8 mouse cellular contexts compared by ENCODE assay signal in genomic region chr9:96713472-96714390, GRCm38 (mm10). TPM values are rescaled to one million over a fixed set of nuclear protein-coding genes. Genes with fewer than 3 reads are reported as not detected.
A peak's percentile ranks its signal among the peaks of the same experiment; 100 is the strongest.
DNase-seq lines count a peak whose midpoint lies in the region; ATAC-seq and TF ChIP-seq lines count a peak whose summit lies in the region.

No protein-coding gene starts in this region.

- H3K36me3 ChIP-seq in forebrain, embryonic 13.5 days (ENCODE audit: poor library complexity, severe bottlenecking), result no peaks in the 10 kb centered on the region; the same call in 1 of the 2 replicates
- H3K36me3 ChIP-seq in forebrain, postnatal 0 days (ENCODE audit: insufficient read depth), result no peaks in the 10 kb centered on the region; the same call in 1 of the 2 replicates
- peaks cover 3% of the 10 kb centered on the region; the same call in 1 of the 2 replicates for H3K36me3 ChIP-seq in spleen, adult 2 months (ENCODE audit: control insufficient read depth, insufficient read depth, low read length)
- H3K36me3 ChIP-seq in intestine, embryonic 15.5 days, result no peaks in the 10 kb centered on the region
- no peaks in the 10 kb centered on the region for H3K36me3 ChIP-seq in stomach, embryonic 15.5 days

- peak overlapping the region; percentile 48 for H3K27ac ChIP-seq in forebrain, embryonic 13.5 days
- H3K27ac ChIP-seq in forebrain, postnatal 0 days (ENCODE audit: low read depth, low read length), result no peak overlapping the region
- H3K27ac ChIP-seq in spleen, adult 2 months (ENCODE audit: insufficient read depth, low read length), result peak overlapping the region; percentile 26
- no peak overlapping the region for H3K27ac ChIP-seq in intestine, embryonic 15.5 days
- peak overlapping the region; percentile 38; the same call in 1 of the 2 replicates for H3K27ac ChIP-seq in stomach, embryonic 15.5 days

- no peak overlapping the region for H3K4me3 ChIP-seq in forebrain, embryonic 13.5 days
- no peak overlapping the region for H3K4me3 ChIP-seq in forebrain, postnatal 0 days (ENCODE audit: low read depth, low read length)
- peak overlapping the region; percentile 37; the same call in 1 of the 2 replicates for H3K4me3 ChIP-seq in spleen, adult 2 months (ENCODE audit: extremely low read depth, insufficient read depth, insufficient read length)
- no peak overlapping the region for H3K4me3 ChIP-seq in intestine, embryonic 15.5 days (replicated peaks)
- no peak overlapping the region for H3K4me3 ChIP-seq in stomach, embryonic 15.5 days (replicated peaks)

- H3K4me1 ChIP-seq in forebrain, embryonic 13.5 days, result peaks cover 32% of the 10 kb centered on the region
- 0 out of 2 replicates have a peak, but pooled peaks cover under 1% of the 10 kb centered on the region for H3K4me1 ChIP-seq in forebrain, postnatal 0 days (ENCODE audit: insufficient read depth)
- H3K4me1 ChIP-seq in spleen, adult 2 months (ENCODE audit: control insufficient read depth, insufficient read depth, insufficient read length), result peaks cover 6% of the 10 kb centered on the region; the same call in 1 of the 2 replicates
- H3K4me1 ChIP-seq in intestine, embryonic 15.5 days (replicated peaks), result peaks cover 8% of the 10 kb centered on the region; the same call in 1 of the 2 replicates
- 0 out of 2 replicates have a peak, but pooled peaks cover 4% of the 10 kb centered on the region for H3K4me1 ChIP-seq in stomach, embryonic 15.5 days

- H3K9ac ChIP-seq in forebrain, embryonic 13.5 days, result no peak overlapping the region
- H3K9ac ChIP-seq in forebrain, postnatal 0 days, result no peak overlapping the region
- H3K9ac ChIP-seq in intestine, embryonic 15.5 days, result no peak overlapping the region
- no peak overlapping the region for H3K9ac ChIP-seq in stomach, embryonic 15.5 days

- no peaks in the 10 kb centered on the region for H3K9me3 ChIP-seq in forebrain, embryonic 13.5 days (replicated peaks)
- no peaks in the 10 kb centered on the region for H3K9me3 ChIP-seq in forebrain, postnatal 0 days (ENCODE audit: low read length)
- no peaks in the 10 kb centered on the region for H3K9me3 ChIP-seq in intestine, embryonic 15.5 days
- no peaks in the 10 kb centered on the region for H3K9me3 ChIP-seq in stomach, embryonic 15.5 days

- no peak for DNase-seq in forebrain, postnatal 0 days
- DNase-seq in spleen, adult 2 months (ENCODE audit: low read depth in 1 of 2, low spot score in 2 of 2), result no peak
- DNase-seq in spleen, postnatal 4 days (ENCODE audit: low spot score in 2 of 2), result no peak
- DNase-seq in right cerebral cortex, postnatal 14 days, result no peak

- no peak for TF ChIP-seq CTCF in forebrain, postnatal 0 days (IDR thresholded peaks at IDR 0.05; ENCODE audit: low read depth)
- no peak for TF ChIP-seq CTCF in spleen, adult 2 months (IDR thresholded peaks at IDR 0.05; ENCODE audit: extremely low read depth, insufficient read depth, insufficient read length, insufficient replicate concordance)

- no peak for TF ChIP-seq POLR2A in spleen, adult 2 months (IDR thresholded peaks at IDR 0.05; ENCODE audit: low read depth, low read length)

- no peak overlapping the region for H3K4me2 ChIP-seq in forebrain, embryonic 13.5 days
- H3K4me2 ChIP-seq in forebrain, postnatal 0 days (ENCODE audit: low read depth), result no peak overlapping the region
- peak overlapping the region; percentile 32 for H3K4me2 ChIP-seq in intestine, embryonic 15.5 days (replicated peaks)
- no peak overlapping the region; the same call in 1 of the 2 replicates for H3K4me2 ChIP-seq in stomach, embryonic 15.5 days

- no peaks in the 10 kb centered on the region for H3K27me3 ChIP-seq in forebrain, embryonic 13.5 days
- no peaks in the 10 kb centered on the region for H3K27me3 ChIP-seq in forebrain, postnatal 0 days (ENCODE audit: insufficient read depth, low read length)
- H3K27me3 ChIP-seq in spleen, adult 2 months (ENCODE audit: control insufficient read depth, insufficient read depth, low read length), result no peaks in the 10 kb centered on the region
- no peaks in the 10 kb centered on the region for H3K27me3 ChIP-seq in intestine, embryonic 15.5 days (replicated peaks)
- no peaks in the 10 kb centered on the region for H3K27me3 ChIP-seq in stomach, embryonic 15.5 days (replicated peaks)

- ATAC-seq in forebrain, embryonic 13.5 days, result no peak
- ATAC-seq in forebrain, postnatal 0 days, result no peak
- no peak for ATAC-seq in intestine, embryonic 15.5 days
- ATAC-seq in stomach, embryonic 15.5 days (ENCODE audit: insufficient read depth, low FRiP score, low read depth), result no peak
- no peak for ATAC-seq in granulocyte monocyte progenitor cell, adult 5-6 weeks (replicated peaks; ENCODE audit: poor library complexity, severe bottlenecking)

- WGBS in forebrain, embryonic 13.5 days, result 78% methylated on average over 14 of the region's 14 CpGs
- 77% methylated on average over 14 of the region's 14 CpGs for WGBS in forebrain, postnatal 0 days
- 72% methylated on average over 14 of the region's 14 CpGs for WGBS in spleen, adult 2 months
- WGBS in intestine, embryonic 15.5 days, result 72% methylated on average over 14 of the region's 14 CpGs
- WGBS in stomach, embryonic 15.5 days, result 68% methylated on average over 14 of the region's 14 CpGs

RNA-seq across cellular contexts. Expression of gene Zbtb38, which starts 38.9 kb away (rescaled TPM):
- 30.5 and 30.8 TPM in 2 replicates for polyA plus RNA-seq in forebrain, embryonic 13.5 days (2015; fragmentation: Nextera tagmentation; extraction: Ambion mirVana)
- total RNA-seq in forebrain, postnatal 0 days (2014; rRNA removed), result 57.6 and 68.3 TPM in 2 replicates
- polyA plus RNA-seq in forebrain, postnatal 0 days (2015; fragmentation: Nextera tagmentation; extraction: Ambion mirVana), result 31.8 and 44.2 TPM in 2 replicates
- polyA plus RNA-seq in spleen, adult 2 months (2012; rRNA removed), result 5.9 and 7.5 TPM in 2 replicates
- 22.5 and 22.9 TPM in 2 replicates for polyA plus RNA-seq in intestine, embryonic 15.5 days (2015; fragmentation: Nextera tagmentation; extraction: Ambion mirVana)
- 24.1 and 24.9 TPM in 2 replicates for polyA plus RNA-seq in stomach, embryonic 15.5 days (2015; fragmentation: Nextera tagmentation; extraction: Ambion mirVana)
- total RNA-seq in granulocyte monocyte progenitor cell, adult 5-6 weeks (2014; fragmentation: Nextera tagmentation), result 15.9 and 19.1 TPM in 2 replicates
- 28.0 and 29.0 TPM in 2 replicates for total RNA-seq in granulocyte monocyte progenitor cell, adult 5-6 weeks (2017)

Comparison
In these comparisons a context has a peak if more than half of its experiments do, and no peak if none do; other contexts are left out.
1. H3K27ac ChIP-seq: peak in forebrain, embryonic 13.5 days (single experiment), spleen, adult 2 months (single experiment) and stomach, embryonic 15.5 days (single experiment); none in forebrain, postnatal 0 days (single experiment) and intestine, embryonic 15.5 days (single experiment).